Mouse (Mus musculus): Measurements from ENCODE around the gene Sbf2. TPM values are rescaled to one million over a fixed set of nuclear protein-coding genes. Genes with fewer than 3 reads are reported as not detected.
"Not testable (repeated sequence)": the region's sequence is repeated elsewhere in the genome, so short reads cannot be mapped to it uniquely, and the experiment has no call there.

Gene Sbf2
- total RNA-seq, 4 experiments from 2014 or later, result 36.1 to 45.7 (median 40.7) TPM

- DNase-seq (ENCODE audit: low spot score), result no peak
These were observed 31.0 kb downstream of the Sbf2 start for GRCm38 (mm10) chr7:110583705-110584104.

GRCm38 (mm10) chr7:110565815-110566549 lies 48.7 kb downstream of the Sbf2 start:
- peak; percentile 45 for DNase-seq (ENCODE audit: low spot score)

- DNase-seq (ENCODE audit: low spot score), result no peak
These were observed 53.1 kb downstream of the Sbf2 start for GRCm38 (mm10) chr7:110561647-110562046.

- peak; percentile 11 for DNase-seq (ENCODE audit: low spot score)
These were observed 57.7 kb downstream of the Sbf2 start for GRCm38 (mm10) chr7:110557001-110557400.

- no peak for DNase-seq (ENCODE audit: low spot score)
These were observed 58.5 kb downstream of the Sbf2 start for GRCm38 (mm10) chr7:110556221-110556620.

GRCm38 (mm10) chr7:110555260-110555659 lies 59.5 kb downstream of the Sbf2 start:
- no peak for DNase-seq (ENCODE audit: low spot score)

- peak; percentile 50 for DNase-seq (ENCODE audit: low spot score)
These were observed 66.5 kb downstream of the Sbf2 start for GRCm38 (mm10) chr7:110548268-110548667.

- DNase-seq (ENCODE audit: low spot score), result no peak
These were observed 71.4 kb downstream of the Sbf2 start for GRCm38 (mm10) chr7:110543341-110543740.

- no peak for DNase-seq (ENCODE audit: low spot score)
These were observed 75.5 kb downstream of the Sbf2 start for GRCm38 (mm10) chr7:110539266-110539665.

- not testable (repeated sequence) for DNase-seq (ENCODE audit: low spot score)
These were observed 84.4 kb downstream of the Sbf2 start for GRCm38 (mm10) chr7:110530295-110530694.

- DNase-seq (ENCODE audit: low spot score), result no peak
These were observed 89.5 kb downstream of the Sbf2 start for GRCm38 (mm10) chr7:110525090-110525775.

GRCm38 (mm10) chr7:110516241-110517220 lies 98.2 kb downstream of the Sbf2 start:
- DNase-seq (ENCODE audit: low spot score), result peak; percentile 35

GRCm38 (mm10) chr7:110514131-110514530 lies 100.6 kb downstream of the Sbf2 start:
- DNase-seq (ENCODE audit: low spot score), result no peak

- DNase-seq (ENCODE audit: low spot score), result no peak
These were observed 116.1 kb downstream of the Sbf2 start for GRCm38 (mm10) chr7:110498653-110499052.

GRCm38 (mm10) chr7:110491038-110491437 lies 123.7 kb downstream of the Sbf2 start:
- no peak for DNase-seq (ENCODE audit: low spot score)

- no peak for DNase-seq (ENCODE audit: low spot score)
These were observed 129.7 kb downstream of the Sbf2 start for GRCm38 (mm10) chr7:110485051-110485450.

- DNase-seq (ENCODE audit: low spot score), result peak; percentile 31
These were observed 143.7 kb downstream of the Sbf2 start for GRCm38 (mm10) chr7:110470987-110471386.

- DNase-seq (ENCODE audit: low spot score), result no peak
These were observed 151.3 kb downstream of the Sbf2 start for GRCm38 (mm10) chr7:110463471-110463870.

- DNase-seq (ENCODE audit: low spot score), result peak; percentile 31
These were observed 182.4 kb downstream of the Sbf2 start for GRCm38 (mm10) chr7:110432301-110432700.

GRCm38 (mm10) chr7:110416318-110416717 lies 198.4 kb downstream of the Sbf2 start:
- no peak for DNase-seq (ENCODE audit: low spot score)

- DNase-seq (ENCODE audit: low spot score), result no peak
These were observed 200.4 kb downstream of the Sbf2 start for GRCm38 (mm10) chr7:110414276-110414675.

- no peak for DNase-seq (ENCODE audit: low spot score)
These were observed 212.6 kb downstream of the Sbf2 start for GRCm38 (mm10) chr7:110402092-110402491.

Measured in heart, adult 8-10 months (tissue).